In the genomic region with DNA sequence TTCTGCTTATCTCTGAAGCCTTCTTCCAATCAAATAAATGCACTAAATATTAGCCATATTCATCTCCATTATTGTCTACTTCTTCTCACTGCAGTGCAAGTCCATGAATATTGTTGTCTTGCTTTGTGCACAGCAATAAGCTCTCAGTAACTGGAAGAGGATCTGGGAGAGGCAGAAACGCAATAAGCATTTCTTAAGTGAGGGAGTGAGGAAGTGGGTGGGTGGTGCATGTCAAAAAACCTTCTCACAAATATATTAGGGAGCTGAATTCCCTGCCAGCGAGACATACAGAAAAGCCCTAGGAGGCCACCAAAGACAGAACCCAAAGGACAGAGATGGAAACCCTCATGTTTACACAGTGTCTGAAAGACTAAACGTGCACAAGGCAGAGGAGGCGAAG, we compare ENCODE assay signal across 16 mouse cellular contexts.
"Had no signal": no experiment of that assay in that cellular context is flagged by ENCODE, and none has a peak within 500 bp of the region (broad histone marks: within the 10 kb centered on the region; RNA-seq: fewer than 3 reads in every experiment).

No protein-coding gene starts in this region.

- H3K4me3 ChIP-seq: liver, embryonic 15.5 days; lung, embryonic 15.5 days; megakaryocyte, embryonic 14.5 days; midbrain, embryonic 13.5 days; midbrain, embryonic 15.5 days; neural tube, embryonic 12.5 days had no signal

- ATAC-seq: liver, postnatal 0 days; lung, postnatal 0 days; midbrain, embryonic 13.5 days; midbrain, embryonic 15.5 days had no signal

- H3K27ac ChIP-seq: liver, embryonic 15.5 days; lung, embryonic 15.5 days; macrophage; midbrain, embryonic 13.5 days; midbrain, embryonic 15.5 days; neural tube, embryonic 12.5 days had no signal

- DNase-seq: liver, postnatal 0 days; lung, adult 2 months; lung, postnatal 14 days; lung, postnatal 36 days; right cerebral cortex, postnatal 14 days; thymus, adult 18-20 months; thymus, postnatal 14 days; thymus, postnatal 36 days had no signal
